Mouse (Mus musculus) macrophage (primary cell): ENCODE measurements around the gene Dync1li2. TPM values are rescaled to one million over a fixed set of nuclear protein-coding genes. Genes with fewer than 3 reads are reported as not detected.

Source experiments
- polyA plus RNA-seq: library from polyadenylated mRNA; stranded (reverse); fragments of 250-400 nt; gene quantifications from 3 replicates; pipeline ENCODE4 v1.2.4, GENCODE M21; 2018; ENCODE audit warnings: inconsistent platforms

The Dync1li2 gene
- polyA plus RNA-seq, 1 experiment from 2014 or later, result 36.4 TPM

Other genes starting within 250 kb of the Dync1li2 start
- gene Tk2, start 194.5 kb downstream of the Dync1li2 start, polyA plus RNA-seq, result 50.8 to 58.2 TPM (median 53.7 TPM) in 3 replicates
- gene Cklf, start 192.2 kb downstream of the Dync1li2 start, polyA plus RNA-seq, result 22.6 to 77.8 TPM (median 52.8 TPM) in 3 replicates
- not detected in 3 replicates for gene Cmtm2a, start 149.9 kb downstream of the Dync1li2 start, polyA plus RNA-seq
- gene Gm45711, start 133.0 kb downstream of the Dync1li2 start, polyA plus RNA-seq, result not detected in 3 replicates
- not detected in 3 replicates for gene Cmtm1, start 132.9 kb downstream of the Dync1li2 start, polyA plus RNA-seq
- gene Gm11020, start 121.5 kb downstream of the Dync1li2 start, polyA plus RNA-seq, result not detected in 3 replicates
- not detected in 3 replicates for gene Cmtm2b, start 120.8 kb downstream of the Dync1li2 start, polyA plus RNA-seq
- gene Cmtm3, start 103.6 kb downstream of the Dync1li2 start, polyA plus RNA-seq, result 170 to 223 TPM (median 206 TPM) in 3 replicates
- 7.3 to 11.9 TPM (median 9.5 TPM) in 3 replicates for gene Cmtm4, start 47.2 kb downstream of the Dync1li2 start, polyA plus RNA-seq
- gene Terb1, start 66.9 kb upstream of the Dync1li2 start, polyA plus RNA-seq, result not detected in 3 replicates
- 28.5 to 70.6 TPM (median 35.2 TPM) in 3 replicates for gene Nae1, start 91.6 kb upstream of the Dync1li2 start, polyA plus RNA-seq
- gene Car7, start 91.6 kb upstream of the Dync1li2 start, polyA plus RNA-seq, result 0.32 to 0.81 TPM (median 0.33 TPM) in 3 replicates
- 6.1 to 8.6 TPM (median 6.2 TPM) in 3 replicates for gene Pdp2, start 148.4 kb upstream of the Dync1li2 start, polyA plus RNA-seq
- gene Cdh16, start 181.3 kb upstream of the Dync1li2 start, polyA plus RNA-seq, result not detected in 3 replicates
- gene Rrad, start 188.3 kb upstream of the Dync1li2 start, polyA plus RNA-seq, result 2.3 to 7.2 TPM (median 2.7 TPM) in 3 replicates
- gene Ciao2b, start 198.9 kb upstream of the Dync1li2 start, polyA plus RNA-seq, result 33.8 to 37.1 TPM (median 34.4 TPM) in 3 replicates